Mouse (Mus musculus) right cerebral cortex, postnatal 10 days (tissue): ENCODE data around the gene Fen1.

Experiments
- DNase-seq, 2 experiments: peaks; one replicate each; pipeline ENCODE4 v3.0.0; 2021; ENCODE audit warnings: low spot score in 2 of 2

The Fen1 gene

GRCm38 (mm10) chr19:10216101-10216500 is 12.1 kb upstream of the Fen1 start:
- DNase-seq, result no peak

- DNase-seq, result no peak
These were observed 10.0 kb upstream of the Fen1 start for GRCm38 (mm10) chr19:10213796-10214471.

- DNase-seq, result no peak
These were observed 6.9 kb upstream of the Fen1 start for GRCm38 (mm10) chr19:10210885-10211284.

GRCm38 (mm10) chr19:10208851-10209250 is 4.9 kb upstream of the Fen1 start:
- DNase-seq, result no peak

GRCm38 (mm10) chr19:10205051-10205450 is 1.1 kb upstream of the Fen1 start:
- no peak for DNase-seq

- no peak for DNase-seq
These were observed 640 bp upstream of the Fen1 start for GRCm38 (mm10) chr19:10204616-10205001.

- DNase-seq, result no peak
These were observed 672 bp downstream of the Fen1 start for GRCm38 (mm10) chr19:10203146-10203847.

GRCm38 (mm10) chr19:10198723-10199122 is 5.2 kb downstream of the Fen1 start:
- DNase-seq, result peak; percentile 84 to 89

- DNase-seq, result no peak
These were observed 5.7 kb downstream of the Fen1 start for GRCm38 (mm10) chr19:10198286-10198685.

GRCm38 (mm10) chr19:10197130-10197529 is 6.8 kb downstream of the Fen1 start:
- DNase-seq, result no peak

GRCm38 (mm10) chr19:10195252-10195651 is 8.7 kb downstream of the Fen1 start:
- DNase-seq, result no peak

GRCm38 (mm10) chr19:10194337-10194736 is 9.6 kb downstream of the Fen1 start:
- DNase-seq, result peak in 1 of 2 experiments; percentile 45

- DNase-seq, result peak in 1 of 2 experiments; percentile 68
These were observed 12.6 kb downstream of the Fen1 start for GRCm38 (mm10) chr19:10191326-10191725.

GRCm38 (mm10) chr19:10190796-10191195 is 13.2 kb downstream of the Fen1 start:
- DNase-seq, result peak; percentile 84 to 88

GRCm38 (mm10) chr19:10189940-10190339 is 14.0 kb downstream of the Fen1 start:
- DNase-seq, result peak in 1 of 2 experiments; percentile 11

- no peak for DNase-seq
These were observed 14.9 kb downstream of the Fen1 start for GRCm38 (mm10) chr19:10189022-10189421.

- DNase-seq, result peak; percentile 88 to 91
These were observed 15.6 kb downstream of the Fen1 start for GRCm38 (mm10) chr19:10188281-10188811.

- DNase-seq, result peak in 1 of 2 experiments; percentile 27
These were observed 17.4 kb downstream of the Fen1 start for GRCm38 (mm10) chr19:10186569-10186968.

GRCm38 (mm10) chr19:10185876-10186275 is 18.1 kb downstream of the Fen1 start:
- no peak for DNase-seq

GRCm38 (mm10) chr19:10184096-10184495 is 19.9 kb downstream of the Fen1 start:
- peak; percentile 78 to 85 for DNase-seq

- DNase-seq, result peak; percentile 87 to 91
These were observed 20.5 kb downstream of the Fen1 start for GRCm38 (mm10) chr19:10183299-10183983.

GRCm38 (mm10) chr19:10182670-10183298 is 21.2 kb downstream of the Fen1 start, which contains the start of gene Fads1:
TSS of gene Fads1 (plus strand) at chr19:10182888.
- peak; percentile 98 for DNase-seq
